Mouse (Mus musculus) lung, adult 2 months (tissue): ENCODE measurements around the gene Man2a1.

Experiments
- CTCF ChIP-seq: fragments of 200-500 bp; IDR thresholded peaks from 2 replicates; pipeline ENCODE4 v1.5.1; 2011; ENCODE audit warnings: mild to moderate bottlenecking, low read length, control low read depth; ENCODE audit not compliant: insufficient read depth
- POLR2A ChIP-seq: fragments of 200-500 bp; IDR thresholded peaks from 2 replicates; pipeline ENCODE4 v1.6.1; 2011; ENCODE audit warnings: low read depth, mild to moderate bottlenecking, control low read depth, low read length, borderline replicate concordance; ENCODE audit errors: extremely low read depth

DNA sequence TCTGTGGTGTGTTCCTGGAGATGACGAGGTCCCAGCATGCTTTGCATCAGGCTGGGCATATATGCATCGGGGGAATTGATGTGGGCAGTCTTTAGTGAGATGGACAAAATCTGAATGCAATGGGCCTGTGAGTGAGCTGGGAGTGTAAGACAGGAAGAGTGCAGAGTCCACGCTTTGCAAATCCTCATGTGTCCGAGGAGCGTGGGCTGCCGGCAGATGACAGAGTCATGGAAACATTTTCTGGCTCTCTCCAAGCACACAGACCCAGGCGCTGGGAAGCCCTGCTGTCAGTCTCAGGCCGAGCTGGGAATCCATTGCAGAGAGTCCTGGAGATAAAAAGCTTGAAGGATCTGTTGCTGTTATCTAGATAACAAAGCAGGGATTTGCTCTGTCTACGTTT is 19.6 kb downstream of the Man2a1 start:
- TF ChIP-seq CTCF (no peak), POLR2A (no peak)
